Mouse (Mus musculus): ENCODE measurements around the gene Plcxd1. TPM values are rescaled to one million over a fixed set of nuclear protein-coding genes. Genes with fewer than 3 reads are reported as not detected.
"Not testable (repeated sequence)": the region's sequence is repeated elsewhere in the genome, so short reads cannot be mapped to it uniquely, and the experiment has no call there.

Gene Plcxd1
- polyA plus RNA-seq, 1 experiment from 2014 or later: 1.1 TPM

- WGBS: 93% methylated on average over 26 of the region's 26 CpGs
- Histone ChIP-seq H3K36me3 (ENCODE audit: insufficient read depth, low read length) (peaks cover 20% of the 10 kb centered on the region), H3K9me3 (ENCODE audit: low read length) (no peaks in the 10 kb centered on the region), H3K9ac (replicated peaks; ENCODE audit: low read depth) (peak overlapping the region; percentile 74; the same call in 1 of the 2 replicates), H3K4me2 (replicated peaks; ENCODE audit: low read depth, low read length) (peak overlapping the region; percentile 61), H3K27me3 (replicated peaks; ENCODE audit: insufficient read depth, low read length) (no peaks in the 10 kb centered on the region), H3K27ac (ENCODE audit: low read length) (no peak overlapping the region), H3K4me1 (ENCODE audit: insufficient read depth, low read depth, low read length) (peaks cover 15% of the 10 kb centered on the region), H3K4me3 (ENCODE audit: low read depth, low read length) (peak overlapping the region; percentile 78)
- no peak for TF ChIP-seq EP300 (IDR thresholded peaks at IDR 0.05)
- no peak for TF ChIP-seq CTCF (IDR thresholded peaks at IDR 0.05)
- no peak for DNase-seq (ENCODE audit: low spot score)
- ATAC-seq: no peak
These were observed 6.5 kb downstream of the Plcxd1 start for GRCm38 (mm10) chr5:110106140-110106871.

GRCm38 (mm10) chr5:110106901-110107564 lies 7.3 kb downstream of the Plcxd1 start:
- TF ChIP-seq CTCF (IDR thresholded peaks at IDR 0.05): no peak
- TF ChIP-seq EP300 (IDR thresholded peaks at IDR 0.05): no peak
- peak; percentile 84 for DNase-seq (ENCODE audit: low spot score)
- no peaks in the 10 kb centered on the region for H3K27me3 ChIP-seq (replicated peaks; ENCODE audit: insufficient read depth, low read length)
- H3K36me3 ChIP-seq (ENCODE audit: insufficient read depth, low read length): peaks cover 20% of the 10 kb centered on the region
- no peaks in the 10 kb centered on the region for H3K9me3 ChIP-seq (ENCODE audit: low read length)
- ATAC-seq: peak; percentile 54
- peak overlapping the region; percentile 96 for H3K27ac ChIP-seq (ENCODE audit: low read length)
- H3K9ac ChIP-seq (replicated peaks; ENCODE audit: low read depth): peak overlapping the region; percentile 74
- peak overlapping the region; percentile 78 for H3K4me3 ChIP-seq (ENCODE audit: low read depth, low read length)
- peak overlapping the region; percentile 61 for H3K4me2 ChIP-seq (replicated peaks; ENCODE audit: low read depth, low read length)
- peaks cover 8% of the 10 kb centered on the region for H3K4me1 ChIP-seq (ENCODE audit: insufficient read depth, low read depth, low read length)
- 14% methylated on average over 41 of the region's 41 CpGs for WGBS

- H3K4me1 ChIP-seq (ENCODE audit: insufficient read depth, low read depth, low read length): peaks cover 6% of the 10 kb centered on the region
- peak within 1 kb of the TSS; percentile 74 for H3K9ac ChIP-seq (replicated peaks; ENCODE audit: low read depth)
- H3K27me3 ChIP-seq (replicated peaks; ENCODE audit: insufficient read depth, low read length): no peaks in the 10 kb centered on the region
- H3K4me3 ChIP-seq (ENCODE audit: low read depth, low read length): peak within 1 kb of the TSS; percentile 78
- peaks cover 20% of the 10 kb centered on the region for H3K36me3 ChIP-seq (ENCODE audit: insufficient read depth, low read length)
- peak within 1 kb of the TSS; percentile 96 for H3K27ac ChIP-seq (ENCODE audit: low read length)
- H3K4me2 ChIP-seq (replicated peaks; ENCODE audit: low read depth, low read length): peak within 1 kb of the TSS; percentile 61
- DNase-seq (ENCODE audit: low spot score): peak; percentile 99
- peak; percentile 91 for ATAC-seq
- WGBS: under 1% methylated on average over 66 of the region's 71 CpGs
- no peaks in the 10 kb centered on the region for H3K9me3 ChIP-seq (ENCODE audit: low read length)
- TF ChIP-seq EP300 (IDR thresholded peaks at IDR 0.05): peak; percentile 88
- TF ChIP-seq CTCF (IDR thresholded peaks at IDR 0.05): no peak
These were observed 8.0 kb downstream of the Plcxd1 start, which contains the start of gene Gtpbp6 for GRCm38 (mm10) chr5:110107581-110108304. Gtpbp6 (minus strand) TSS chr5:110108197.

GRCm38 (mm10) chr5:110108305-110108628 lies 8.5 kb downstream of the Plcxd1 start:
- Histone ChIP-seq H3K9ac (replicated peaks; ENCODE audit: low read depth) (no peak overlapping the region), H3K27me3 (replicated peaks; ENCODE audit: insufficient read depth, low read length) (no peaks in the 10 kb centered on the region), H3K27ac (ENCODE audit: low read length) (peak overlapping the region; percentile 96), H3K9me3 (ENCODE audit: low read length) (no peaks in the 10 kb centered on the region), H3K4me2 (replicated peaks; ENCODE audit: low read depth, low read length) (peak overlapping the region; percentile 61; the same call in 1 of the 2 replicates), H3K36me3 (ENCODE audit: insufficient read depth, low read length) (peaks cover 19% of the 10 kb centered on the region), H3K4me3 (ENCODE audit: low read depth, low read length) (peak overlapping the region; percentile 78), H3K4me1 (ENCODE audit: insufficient read depth, low read depth, low read length) (peaks cover 6% of the 10 kb centered on the region)
- ATAC-seq (no peak), DNase-seq (ENCODE audit: low spot score) (peak; percentile 99)
- WGBS: under 1% methylated on average over 7 of the region's 7 CpGs
- TF ChIP-seq EP300 (IDR thresholded peaks at IDR 0.05): no peak
- TF ChIP-seq CTCF (IDR thresholded peaks at IDR 0.05): peak; percentile 29; the same call in 1 of the 2 replicates

- peaks cover 6% of the 10 kb centered on the region for H3K4me1 ChIP-seq (ENCODE audit: insufficient read depth, low read depth, low read length)
- peaks cover 2% of the 10 kb centered on the region; the same call in 1 of the 2 replicates for H3K36me3 ChIP-seq (ENCODE audit: insufficient read depth, low read length)
- peak within 1 kb of the TSS; percentile 66 for H3K27ac ChIP-seq (ENCODE audit: low read length)
- H3K4me2 ChIP-seq (replicated peaks; ENCODE audit: low read depth, low read length): peak within 1 kb of the TSS; percentile 68
- peak; percentile 18 for ATAC-seq
- DNase-seq (ENCODE audit: low spot score): peak; percentile 85
- no peaks in the 10 kb centered on the region for H3K27me3 ChIP-seq (replicated peaks; ENCODE audit: insufficient read depth, low read length)
- H3K9me3 ChIP-seq (ENCODE audit: low read length): no peaks in the 10 kb centered on the region
- under 1% methylated on average over 12 of the region's 12 CpGs for WGBS
- H3K9ac ChIP-seq (replicated peaks; ENCODE audit: low read depth): 0 out of 2 replicates have a peak within 1 kb of the TSS, but pooled peaks have one; percentile 32
- H3K4me3 ChIP-seq (ENCODE audit: low read depth, low read length): peak within 1 kb of the TSS; percentile 63
- TF ChIP-seq EP300 (IDR thresholded peaks at IDR 0.05): no peak
- TF ChIP-seq CTCF (IDR thresholded peaks at IDR 0.05): no peak
These were observed 10.2 kb downstream of the Plcxd1 start, which contains the start of gene Zfp605 for GRCm38 (mm10) chr5:110109991-110110441. Zfp605 (plus strand) TSS chr5:110110092.

- H3K36me3 ChIP-seq (ENCODE audit: insufficient read depth, low read length); H3K4me1 ChIP-seq (ENCODE audit: insufficient read depth, low read depth, low read length); H3K4me3 ChIP-seq (ENCODE audit: low read depth, low read length); ATAC-seq; H3K9me3 ChIP-seq (ENCODE audit: low read length); H3K27me3 ChIP-seq (replicated peaks; ENCODE audit: insufficient read depth, low read length); H3K27ac ChIP-seq (ENCODE audit: low read length); H3K4me2 ChIP-seq (replicated peaks; ENCODE audit: low read depth, low read length); H3K9ac ChIP-seq (replicated peaks; ENCODE audit: low read depth); DNase-seq (ENCODE audit: low spot score): not testable (repeated sequence)
- WGBS: 88% methylated on average over 3 of the region's 3 CpGs
These were observed 22.6 kb downstream of the Plcxd1 start for GRCm38 (mm10) chr5:110122380-110122779.

Data from lung, postnatal 0 days (tissue).